Mouse (Mus musculus): ENCODE measurements around the gene Olfr1325.
A peak's percentile ranks its signal among the peaks of the same experiment; 100 is the strongest.
"Not testable (repeated sequence)": the region's sequence is repeated elsewhere in the genome, so short reads cannot be mapped to it uniquely, and the experiment has no call there.

The Olfr1325 gene

GRCm38 (mm10) chrX:74592379-74592778 lies at the start of gene Olfr1325:
Olfr1325 (plus strand) TSS chrX:74592679.
- no peak for DNase-seq

DNA sequence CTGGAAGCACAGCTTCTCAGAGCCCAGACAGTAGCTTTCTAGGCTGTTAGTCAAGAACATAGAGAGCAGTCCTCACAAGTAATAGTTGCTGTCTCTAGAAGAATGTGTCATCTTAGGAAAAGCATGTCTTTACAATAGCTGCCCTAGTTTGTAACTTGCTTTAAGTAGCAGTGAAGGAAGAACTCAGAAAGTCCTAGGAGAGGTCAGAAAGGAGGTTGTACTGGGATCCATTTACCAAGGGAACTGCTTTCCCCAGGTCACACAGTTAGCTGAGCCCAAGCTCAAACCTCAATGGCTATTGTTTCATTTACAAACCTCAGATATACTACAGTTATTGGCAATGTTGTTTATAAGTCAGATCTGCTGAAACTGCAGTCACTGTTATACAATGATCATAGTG lies 17.7 kb upstream of the Olfr1325 start, which contains the start of gene Olfr1326-ps1:
Gene Olfr1326-ps1, minus strand, starts transcription at position 101 of the 400 bp plus-strand sequence.
- no peak for DNase-seq

GRCm38 (mm10) chrX:74645466-74646323 lies 53.2 kb downstream of the Olfr1325 start, which contains the start of gene Gm5640:
Gm5640 (minus strand) TSS chrX:74645635.
- peak; percentile 25 for DNase-seq

DNA sequence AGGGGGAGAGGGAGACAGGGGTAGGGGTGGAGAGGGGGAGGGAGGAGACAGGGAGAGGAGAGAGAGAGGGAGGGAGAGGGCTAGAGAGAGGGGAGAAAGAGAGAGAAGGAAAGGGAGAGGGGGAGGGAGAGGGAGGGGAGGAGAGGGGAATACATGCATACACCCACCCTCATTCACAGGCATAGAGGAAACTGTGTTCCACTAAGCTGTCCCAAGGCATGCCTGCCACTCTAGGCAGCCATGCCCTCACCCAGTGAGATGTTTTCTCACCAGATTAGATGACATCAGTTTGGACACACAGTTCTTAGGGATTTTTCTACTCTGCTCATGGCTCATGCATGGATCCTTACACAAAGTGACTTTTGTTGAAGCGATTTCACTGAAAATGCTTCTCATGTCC lies 53.9 kb downstream of the Olfr1325 start:
- not testable (repeated sequence) for DNase-seq

All from lung, postnatal 14 days (tissue).